Mouse (Mus musculus) mesoderm, embryonic 11.5 days (tissue): ENCODE data around the gene Uhrf1bp1l.
"Not testable (repeated sequence)": the region's sequence is repeated elsewhere in the genome, so short reads cannot be mapped to it uniquely, and the experiment has no call there.

Source experiments
- DNase-seq: peaks from one replicate; pipeline ENCODE4 v3.0.0-alpha.2; 2012; ENCODE audit warnings: low read depth, low spot score

Gene Uhrf1bp1l

DNA sequence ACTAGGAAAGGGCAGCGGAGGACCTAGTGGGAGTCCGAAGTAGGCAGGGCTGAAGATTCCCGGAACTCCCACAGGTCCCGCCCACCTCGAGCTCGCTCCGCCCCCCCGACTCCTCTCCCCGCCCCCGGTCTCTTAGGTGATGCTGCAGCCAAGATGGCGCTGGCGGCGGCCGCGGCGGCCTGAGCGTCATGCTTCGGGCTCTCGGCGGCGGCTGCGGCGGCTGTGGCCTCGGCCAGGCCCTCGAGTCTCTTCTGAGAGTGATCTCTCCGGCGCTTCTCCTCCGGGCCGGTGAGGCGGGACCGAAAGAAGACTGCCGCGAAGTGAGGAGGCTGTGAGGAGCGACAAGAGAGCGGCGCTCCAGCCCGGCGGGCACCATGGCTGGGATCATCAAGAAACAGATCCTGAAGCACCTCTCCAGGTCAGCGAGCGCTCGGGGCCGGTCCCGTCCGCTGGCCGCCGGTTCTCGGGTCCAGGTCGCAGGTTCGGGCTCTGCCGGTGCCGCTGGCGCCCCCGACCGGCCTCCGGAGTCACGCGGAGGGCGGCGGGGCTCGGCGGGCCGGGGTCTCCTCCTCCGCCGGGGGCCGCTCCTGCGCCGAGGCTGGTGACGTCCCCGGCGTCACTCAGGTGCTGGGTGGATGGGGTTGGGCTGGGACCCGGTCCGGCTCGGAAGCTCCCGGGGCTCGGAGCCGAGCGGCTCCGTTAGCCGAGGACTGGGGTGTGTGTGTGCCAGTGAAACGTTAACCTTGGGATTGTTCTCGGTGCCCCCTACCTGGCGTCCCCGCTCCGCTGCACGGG is at the start of gene Uhrf1bp1l:
Uhrf1bp1l (plus strand) TSS at position 121 of the 795 bp plus-strand sequence.
- peak; percentile 92 for DNase-seq

- no peak for DNase-seq
Observed at GRCm38 (mm10) chr10:89695194-89695911, 49.4 kb upstream of the Uhrf1bp1l start.

GRCm38 (mm10) chr10:89696270-89696669 is 48.5 kb upstream of the Uhrf1bp1l start:
- not testable (repeated sequence) for DNase-seq

DNA sequence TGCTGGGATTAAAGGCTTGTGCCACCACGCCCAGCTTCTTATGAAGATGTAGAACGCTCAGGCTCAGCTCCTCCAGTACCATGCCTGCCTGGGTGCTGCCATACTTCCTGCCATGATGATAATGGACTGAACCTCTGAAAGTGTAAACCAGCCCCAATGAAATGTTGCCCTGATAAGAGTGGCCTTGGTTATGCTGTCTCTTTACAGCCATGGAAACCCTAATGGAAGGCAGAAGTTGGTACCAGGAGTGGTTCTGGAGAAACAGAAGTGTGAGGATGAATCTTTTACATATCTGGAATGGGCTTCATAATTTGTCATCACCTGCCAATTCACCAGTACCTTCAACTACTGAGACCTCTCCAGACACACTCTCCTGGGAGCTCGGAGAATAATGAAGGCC is 46.8 kb upstream of the Uhrf1bp1l start:
- DNase-seq, result no peak

DNA sequence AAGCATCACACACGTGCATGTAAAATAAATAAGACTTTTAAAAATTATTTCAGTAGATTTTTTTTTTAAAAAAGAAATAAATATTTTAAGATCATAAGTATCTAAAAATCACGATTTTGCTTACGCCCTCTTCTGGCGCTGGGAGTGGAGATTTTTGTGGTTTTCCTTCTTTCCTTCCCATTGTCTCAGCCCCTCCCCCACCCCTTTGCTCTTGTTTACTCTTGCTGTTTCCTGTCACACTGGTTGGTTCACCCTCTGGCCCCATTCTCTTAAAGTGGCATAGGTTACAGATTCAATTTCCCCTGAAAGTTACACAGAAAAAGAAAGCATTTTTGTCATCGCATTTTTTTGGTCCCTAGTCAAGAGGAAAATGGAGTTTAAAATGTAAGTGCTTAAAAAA is 41.7 kb upstream of the Uhrf1bp1l start:
- no peak for DNase-seq

DNA sequence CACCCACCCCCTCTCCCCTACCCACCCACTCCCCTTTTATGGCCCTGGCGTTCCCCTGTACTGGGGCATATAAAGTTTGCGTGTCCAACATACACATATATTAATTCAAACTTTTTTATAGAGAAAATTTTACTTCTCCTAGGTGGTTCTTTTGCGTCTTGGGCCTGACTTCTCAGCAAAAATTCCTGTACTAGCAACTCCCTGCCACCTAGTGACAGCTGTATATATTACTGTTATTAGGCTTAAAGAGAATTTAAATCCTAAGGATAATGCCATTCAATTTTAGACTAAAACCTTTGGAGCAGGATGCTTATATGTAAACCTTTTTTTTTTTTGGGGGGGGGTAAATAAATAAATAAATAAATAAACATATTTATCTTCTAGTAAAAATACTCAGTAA is 37.4 kb upstream of the Uhrf1bp1l start:
- DNase-seq, result no peak

GRCm38 (mm10) chr10:89708720-89709119 is 36.1 kb upstream of the Uhrf1bp1l start:
- no peak for DNase-seq

GRCm38 (mm10) chr10:89714910-89715309 is 29.9 kb upstream of the Uhrf1bp1l start:
- DNase-seq, result no peak

GRCm38 (mm10) chr10:89720252-89720651 is 24.5 kb upstream of the Uhrf1bp1l start:
- no peak for DNase-seq

DNA sequence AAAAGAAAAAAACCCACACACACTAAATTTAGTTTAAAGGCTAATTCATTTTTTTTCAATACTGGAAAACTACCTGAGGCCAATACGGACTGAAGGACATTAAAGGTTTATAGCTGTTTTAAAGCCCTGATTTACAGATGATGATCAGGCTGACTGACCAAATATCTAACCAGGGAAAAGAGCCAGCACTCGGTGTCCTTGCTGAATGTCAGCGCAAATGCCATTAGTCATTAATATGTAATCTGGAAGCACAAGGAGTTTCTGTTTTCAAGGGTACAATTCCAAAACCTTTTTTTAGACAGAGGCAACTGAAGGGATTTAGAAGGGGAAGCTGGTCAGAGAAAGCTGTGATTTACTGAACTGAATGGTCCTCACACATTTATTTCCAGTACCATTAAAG is 24.0 kb upstream of the Uhrf1bp1l start:
- no peak for DNase-seq

DNA sequence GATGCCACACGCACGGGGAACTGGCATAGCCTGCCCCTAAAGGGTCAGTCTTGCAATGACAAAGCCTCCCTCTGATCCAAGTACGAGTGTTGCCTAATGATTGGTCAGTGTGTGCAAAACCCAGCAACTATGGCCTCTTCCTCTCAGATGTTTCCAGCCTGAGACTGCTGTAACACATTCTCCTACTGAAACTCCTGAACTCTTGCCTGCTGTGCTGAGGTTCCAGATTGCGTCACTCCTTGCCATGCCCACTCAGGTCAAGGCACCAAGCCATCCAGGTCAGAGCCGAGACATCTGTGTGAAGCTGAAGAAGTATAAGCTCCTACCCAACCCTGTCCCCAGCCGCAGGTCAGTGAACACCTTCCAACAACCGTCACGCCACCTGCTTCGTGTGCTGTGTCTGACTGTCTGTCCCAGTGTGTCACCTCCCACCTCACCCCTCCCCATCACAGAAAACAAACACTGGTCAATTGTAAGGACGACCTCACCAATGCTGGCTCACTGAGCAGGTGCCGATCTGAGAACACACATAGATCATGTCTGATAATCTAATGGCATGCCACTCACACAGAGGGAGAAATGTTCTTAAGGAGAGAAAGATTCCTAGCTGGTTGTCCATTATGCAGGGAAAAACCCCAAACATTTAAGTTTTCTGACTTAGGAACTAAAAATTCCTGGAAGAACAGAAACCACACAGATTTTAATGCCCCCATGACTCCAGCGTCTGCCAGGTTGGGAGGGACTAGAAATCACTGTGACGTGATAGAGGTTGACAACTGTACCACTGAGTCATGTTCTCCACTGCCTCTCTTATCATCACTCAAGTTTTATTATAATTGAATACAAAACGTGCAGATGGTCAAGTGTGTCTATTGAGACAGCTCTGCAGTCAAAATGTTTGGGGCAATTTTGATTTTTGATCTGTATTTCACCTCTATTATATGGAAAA is 22.3 kb upstream of the Uhrf1bp1l start:
- no peak for DNase-seq

GRCm38 (mm10) chr10:89730386-89730785 is 14.4 kb upstream of the Uhrf1bp1l start:
- DNase-seq, result no peak

DNA sequence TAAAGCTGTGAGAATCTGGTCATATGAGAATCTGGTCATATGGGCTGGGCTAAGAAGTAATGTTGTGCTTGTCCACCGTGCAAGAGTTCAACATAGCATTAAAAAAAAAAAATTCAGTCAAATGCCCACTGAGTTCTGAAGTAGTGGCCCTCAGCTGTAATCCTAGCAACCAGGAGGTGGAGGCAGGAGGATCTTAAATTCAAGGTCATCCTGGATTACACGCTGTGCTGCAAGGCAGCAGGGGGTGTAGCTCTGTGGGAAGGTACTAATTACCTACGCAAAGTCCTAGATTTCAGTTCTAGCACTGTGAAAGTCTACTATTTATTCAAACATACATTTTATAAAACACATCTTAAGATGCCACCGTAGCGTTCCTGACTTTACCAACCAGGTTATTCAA is 13.4 kb upstream of the Uhrf1bp1l start:
- DNase-seq, result no peak

- DNase-seq, result peak; percentile 94
Observed at GRCm38 (mm10) chr10:89732001-89732794, 12.6 kb upstream of the Uhrf1bp1l start, which contains the start of gene Actr6. TSS of gene Actr6 (minus strand) at chr10:89732295.

GRCm38 (mm10) chr10:89737092-89737491 is 7.7 kb upstream of the Uhrf1bp1l start:
- DNase-seq, result no peak

DNA sequence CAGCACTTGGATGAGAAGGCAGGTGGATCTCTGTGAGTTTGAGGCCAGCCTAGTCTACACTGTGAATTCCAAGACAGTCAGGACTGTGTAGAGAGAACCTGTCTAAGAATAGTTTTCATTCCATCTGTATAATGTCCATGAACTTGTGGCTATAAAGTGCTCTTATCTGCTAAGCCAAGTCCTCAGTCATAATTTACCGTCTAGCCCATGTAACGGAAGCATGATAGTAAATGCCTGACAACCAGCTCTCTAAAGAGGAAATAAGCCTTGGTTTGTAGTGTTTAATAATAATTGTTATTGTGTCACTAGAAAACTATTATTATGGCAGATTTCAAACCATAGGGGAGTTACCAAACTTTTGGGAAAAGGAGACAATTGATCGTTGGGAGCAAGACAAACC is 6.9 kb upstream of the Uhrf1bp1l start:
- DNase-seq, result no peak

DNA sequence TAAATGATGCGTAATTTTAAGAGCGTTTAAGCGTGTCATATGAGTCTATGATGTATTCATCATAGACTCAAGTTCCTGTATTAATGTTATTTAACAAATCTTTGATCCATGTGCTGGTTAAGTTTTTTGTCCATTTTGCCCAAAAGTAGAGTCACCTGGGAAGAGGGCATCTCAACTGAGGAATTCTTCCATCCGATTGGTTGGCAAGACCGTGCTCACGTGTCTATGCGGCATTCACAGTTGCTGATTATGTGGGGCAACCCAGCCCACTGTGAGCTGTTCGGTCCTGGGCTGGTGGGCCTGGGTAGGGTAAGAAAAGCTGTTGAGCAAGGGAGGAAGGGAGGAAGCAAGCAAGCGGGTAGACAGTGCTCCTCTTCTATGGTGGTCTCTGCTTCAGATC is 6.4 kb upstream of the Uhrf1bp1l start:
- no peak for DNase-seq

- DNase-seq, result no peak
Observed at GRCm38 (mm10) chr10:89739703-89740102, 5.1 kb upstream of the Uhrf1bp1l start.

- DNase-seq, result no peak
Observed at GRCm38 (mm10) chr10:89740995-89741394, 3.8 kb upstream of the Uhrf1bp1l start.

GRCm38 (mm10) chr10:89743266-89743665 is 1.5 kb upstream of the Uhrf1bp1l start:
- DNase-seq, result no peak

- DNase-seq, result no peak
Observed at GRCm38 (mm10) chr10:89744341-89744740, 450 bp upstream of the Uhrf1bp1l start.
